Mouse (Mus musculus) layer of hippocampus, adult 18-20 months (tissue): Measurements from ENCODE around the gene Slc35f1. TPM values are rescaled to one million over a fixed set of nuclear protein-coding genes. Genes with fewer than 3 reads are reported as not detected.
"Not testable (repeated sequence)": the region's sequence is repeated elsewhere in the genome, so short reads cannot be mapped to it uniquely, and the experiment has no call there.

ENCODE experiments used
- DNase-seq, 2 experiments: peaks; one replicate each; pipeline ENCODE4 v3.0.0; 2022; ENCODE audit warnings: low spot score in 2 of 2
- total RNA-seq, 2 experiments: library from RNA; stranded (reverse); gene quantifications; 2 replicates each; pipeline ENCODE4 v1.2.3; 2021

Gene Slc35f1
- total RNA-seq, 2 experiments from 2014 or later = 30.1 to 35.4 TPM

- DNase-seq = peak in 1 of 2 experiments; percentile 50
These were observed 89.7 kb downstream of the Slc35f1 start for GRCm38 (mm10) chr10:52779926-52780485.

GRCm38 (mm10) chr10:52787075-52787474 lies 96.7 kb downstream of the Slc35f1 start:
- DNase-seq = peak; percentile 63 to 88

GRCm38 (mm10) chr10:52791560-52791959 lies 101.2 kb downstream of the Slc35f1 start:
- DNase-seq = peak in 1 of 2 experiments; percentile 16

GRCm38 (mm10) chr10:52797454-52797853 lies 107.1 kb downstream of the Slc35f1 start:
- DNase-seq = no peak

GRCm38 (mm10) chr10:52807808-52808207 lies 117.5 kb downstream of the Slc35f1 start:
- no peak for DNase-seq

GRCm38 (mm10) chr10:52812861-52813260 lies 122.5 kb downstream of the Slc35f1 start:
- DNase-seq = no peak

- peak in 1 of 2 experiments; percentile 16 for DNase-seq
These were observed 124.0 kb downstream of the Slc35f1 start for GRCm38 (mm10) chr10:52814358-52814757.

- DNase-seq = no peak
These were observed 129.3 kb downstream of the Slc35f1 start for GRCm38 (mm10) chr10:52819661-52820060.

GRCm38 (mm10) chr10:52822909-52823308 lies 132.6 kb downstream of the Slc35f1 start:
- no peak for DNase-seq

- DNase-seq = no peak
These were observed 135.4 kb downstream of the Slc35f1 start for GRCm38 (mm10) chr10:52825746-52826145.

- peak in 1 of 2 experiments; percentile 36 for DNase-seq
These were observed 150.5 kb downstream of the Slc35f1 start for GRCm38 (mm10) chr10:52840819-52841218.

GRCm38 (mm10) chr10:52851994-52852393 lies 161.7 kb downstream of the Slc35f1 start:
- DNase-seq = no peak

- DNase-seq = no peak
These were observed 170.5 kb downstream of the Slc35f1 start for GRCm38 (mm10) chr10:52860851-52861250.

- DNase-seq = peak in 1 of 2 experiments; percentile 50
These were observed 174.6 kb downstream of the Slc35f1 start for GRCm38 (mm10) chr10:52864936-52865335.

GRCm38 (mm10) chr10:52871110-52871509 lies 180.8 kb downstream of the Slc35f1 start:
- no peak for DNase-seq

GRCm38 (mm10) chr10:52874133-52874532 lies 183.8 kb downstream of the Slc35f1 start:
- no peak for DNase-seq

- DNase-seq = no peak
These were observed 184.4 kb downstream of the Slc35f1 start for GRCm38 (mm10) chr10:52874712-52875111.

GRCm38 (mm10) chr10:52877263-52878021 lies 187.1 kb downstream of the Slc35f1 start:
- DNase-seq = no peak

- no peak for DNase-seq
These were observed 187.9 kb downstream of the Slc35f1 start for GRCm38 (mm10) chr10:52878093-52878801.

- DNase-seq = not testable (repeated sequence)
These were observed 206.4 kb downstream of the Slc35f1 start for GRCm38 (mm10) chr10:52896724-52897123.

- DNase-seq = no peak
These were observed 214.6 kb downstream of the Slc35f1 start for GRCm38 (mm10) chr10:52904914-52905313.

- no peak for DNase-seq
These were observed 221.4 kb downstream of the Slc35f1 start for GRCm38 (mm10) chr10:52911762-52912161.
